Mouse (Mus musculus) naive thymus-derived CD4-positive, alpha-beta T cell, adult 2 months (primary cell): ENCODE data around the gene Zfp652.
"Not testable (repeated sequence)": the region's sequence is repeated elsewhere in the genome, so short reads cannot be mapped to it uniquely, and the experiment has no call there.

ENCODE experiments used
- DNase-seq: peaks from one replicate; pipeline ENCODE4 v3.0.0-alpha.2; 2011; ENCODE audit warnings: low read depth

The Zfp652 gene

DNA sequence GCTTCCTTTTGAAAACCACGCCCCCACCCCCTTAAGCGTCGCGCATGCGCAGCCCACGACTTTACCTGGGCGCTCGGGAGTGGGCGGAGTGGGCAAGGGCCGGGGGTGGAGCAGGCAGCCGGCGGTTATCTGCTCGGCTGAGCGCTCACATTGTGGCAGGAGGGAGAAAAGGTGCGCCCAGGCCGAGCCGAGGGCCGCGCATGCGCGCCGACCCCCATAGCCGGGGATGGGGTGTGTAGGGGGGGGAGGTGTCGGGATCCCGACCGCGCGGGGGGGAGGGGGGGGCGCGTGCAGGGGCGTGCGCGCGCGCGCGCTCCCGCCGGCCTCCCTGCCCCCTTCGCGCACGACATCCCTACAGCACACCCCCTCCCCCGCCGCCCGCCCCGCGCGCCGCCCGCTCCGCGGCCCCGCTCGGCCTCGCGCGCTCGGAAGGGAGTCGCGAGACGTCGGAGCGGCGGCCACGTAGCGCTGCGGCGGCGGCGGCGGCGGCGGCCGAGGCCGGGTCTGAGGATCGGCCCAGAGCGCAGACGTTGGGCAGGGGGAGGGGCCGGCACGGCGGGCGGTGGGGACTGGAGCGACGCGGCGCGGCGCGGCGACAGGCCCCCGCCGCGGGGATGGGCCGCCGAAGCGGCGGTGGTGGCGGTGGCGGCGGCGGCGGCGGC is at the start of gene Zfp652:
TSS of gene Zfp652 (plus strand) at position 111 of the 662 bp plus-strand sequence.
- peak; percentile 97 for DNase-seq

DNA sequence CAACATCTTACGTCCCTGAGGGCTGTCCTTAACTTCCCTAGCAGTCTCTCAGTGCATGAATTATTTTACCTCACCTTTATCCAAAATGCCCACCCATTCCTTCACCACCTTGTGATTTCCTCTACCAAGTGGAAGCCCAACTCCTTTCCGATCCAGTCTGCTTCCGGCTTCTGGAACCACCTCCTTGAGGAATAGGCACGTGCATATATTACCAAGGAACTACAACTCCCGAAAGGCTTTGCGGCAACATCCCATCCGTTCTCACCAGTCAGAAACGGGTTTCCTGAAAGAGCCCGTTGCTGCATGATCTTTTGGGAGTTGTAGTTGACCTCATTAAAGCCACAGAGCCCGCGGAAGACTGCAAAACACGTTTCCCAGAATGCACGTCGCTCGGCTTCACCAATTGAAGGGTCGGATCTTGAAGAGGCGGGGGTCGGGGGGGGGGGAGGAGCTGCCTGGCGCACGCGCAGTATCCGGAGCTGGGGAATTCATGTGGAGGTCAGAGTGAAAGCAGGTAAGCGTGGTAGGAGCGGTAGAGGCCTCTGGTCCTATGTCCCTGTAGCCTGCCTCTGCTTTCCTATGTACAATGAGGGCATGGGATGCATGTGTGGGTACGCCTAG is 45.8 kb upstream of the Zfp652 start, which contains the start of gene Phb:
TSS of gene Phb (plus strand) at position 429 of the 621 bp plus-strand sequence.
- peak; percentile 97 for DNase-seq

DNA sequence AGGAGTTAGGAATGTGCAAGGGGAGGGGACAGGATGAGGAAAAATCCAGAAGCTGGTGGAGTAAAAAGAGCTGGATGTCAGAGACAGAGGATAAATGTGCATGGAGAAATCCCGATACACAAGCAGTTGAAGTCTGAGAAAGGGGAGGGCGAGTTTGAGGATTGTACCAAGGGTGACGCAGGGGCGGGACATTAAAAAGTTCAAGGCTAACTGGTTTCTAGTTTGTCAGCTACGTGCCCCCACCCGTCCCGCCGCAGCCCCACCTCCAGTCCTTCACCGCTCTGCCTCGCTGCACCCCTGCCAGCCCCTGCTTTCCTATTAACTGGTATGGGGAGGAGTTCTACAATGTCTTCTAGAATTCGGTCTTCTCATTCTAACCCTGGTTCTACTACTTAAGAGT is 45.3 kb upstream of the Zfp652 start:
- no peak for DNase-seq

DNA sequence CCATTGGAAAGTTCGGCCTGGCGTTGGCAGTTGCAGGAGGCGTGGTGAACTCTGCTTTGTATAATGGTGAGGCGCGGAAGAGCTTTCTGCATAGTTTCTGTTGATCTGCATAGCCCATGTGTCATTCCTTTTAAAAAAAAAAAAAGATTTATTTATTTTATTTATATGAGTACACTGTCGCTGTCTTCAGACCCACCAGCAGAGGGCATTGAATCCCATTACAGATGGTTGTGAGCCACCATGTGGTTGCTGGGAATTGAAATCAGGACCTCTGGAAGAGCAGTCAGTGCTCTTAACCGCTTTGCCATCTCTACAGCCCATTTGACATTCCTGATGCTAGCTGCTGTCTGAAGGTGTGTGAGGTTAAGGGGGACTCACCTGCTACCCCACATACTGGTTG is 44.4 kb upstream of the Zfp652 start:
- not testable (repeated sequence) for DNase-seq

- no peak for DNase-seq
These were observed 37.0 kb upstream of the Zfp652 start for GRCm38 (mm10) chr11:95675498-95675897.

- DNase-seq, result peak; percentile 60
These were observed 36.2 kb upstream of the Zfp652 start for GRCm38 (mm10) chr11:95676307-95676706.

DNA sequence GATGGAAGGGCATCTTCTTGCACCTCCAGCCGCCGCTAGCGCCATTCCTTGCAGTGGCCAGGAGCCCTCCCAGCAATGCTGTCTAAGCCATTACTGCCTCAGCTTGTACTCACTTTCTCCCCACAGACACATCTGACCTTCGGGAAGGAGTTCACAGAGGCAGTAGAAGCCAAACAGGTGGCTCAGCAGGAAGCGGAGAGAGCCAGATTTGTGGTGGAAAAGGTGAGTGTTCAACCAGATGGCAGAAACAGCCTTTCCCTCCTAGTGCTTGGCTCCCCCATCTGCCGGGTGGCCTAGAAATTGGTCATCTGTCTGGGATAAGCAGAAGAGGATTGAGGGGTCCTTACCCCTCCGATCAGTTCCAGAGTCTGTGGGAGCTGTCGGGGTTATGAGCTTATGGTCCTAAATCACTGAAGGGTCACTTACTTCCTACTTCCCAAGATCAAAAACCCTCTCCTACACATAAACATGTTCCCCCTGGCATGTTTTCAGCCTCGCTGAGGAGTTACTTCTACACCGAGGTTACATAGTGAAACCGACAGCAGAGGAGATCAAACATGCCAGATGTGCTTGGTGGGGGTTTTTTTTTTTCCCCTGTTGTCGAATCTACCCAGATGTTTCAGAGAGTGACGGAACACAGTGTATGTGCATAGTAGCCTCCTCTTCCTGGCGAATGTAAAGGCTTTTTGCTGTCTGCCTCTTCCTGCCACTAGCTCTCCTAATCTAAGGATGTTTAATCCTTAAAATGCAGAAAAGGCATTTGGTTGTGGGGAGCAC is 34.4 kb upstream of the Zfp652 start:
- no peak for DNase-seq

DNA sequence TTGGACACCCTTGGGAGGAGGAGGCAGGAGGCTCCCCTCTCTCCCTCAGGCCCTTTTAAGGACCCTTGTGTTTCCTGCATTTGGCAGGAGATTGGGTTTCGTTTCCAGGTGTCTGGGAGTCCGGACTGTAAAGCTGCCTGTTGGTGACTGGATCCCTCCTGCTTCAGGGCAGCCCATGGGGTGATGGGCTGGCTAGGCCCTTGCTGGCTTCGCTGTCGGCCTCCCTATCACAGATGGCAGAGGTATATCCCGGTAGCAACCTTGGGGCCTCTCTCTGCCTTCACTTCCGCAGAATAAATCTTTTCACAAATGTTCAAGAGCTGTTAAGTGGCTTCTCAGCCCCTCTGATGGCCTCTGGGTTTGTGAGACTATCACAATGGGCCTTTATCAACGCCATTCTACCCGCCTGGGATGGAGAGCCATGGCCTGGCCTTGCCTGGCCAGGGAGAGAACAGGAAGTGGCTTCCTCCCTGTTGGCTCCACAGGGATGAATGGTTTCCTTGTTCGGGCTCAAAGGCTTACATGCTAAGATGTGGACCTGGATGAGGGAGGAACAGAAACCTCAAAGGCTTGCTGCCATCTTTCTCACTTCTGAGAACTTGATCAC is 30.4 kb upstream of the Zfp652 start:
- DNase-seq, result no peak

DNA sequence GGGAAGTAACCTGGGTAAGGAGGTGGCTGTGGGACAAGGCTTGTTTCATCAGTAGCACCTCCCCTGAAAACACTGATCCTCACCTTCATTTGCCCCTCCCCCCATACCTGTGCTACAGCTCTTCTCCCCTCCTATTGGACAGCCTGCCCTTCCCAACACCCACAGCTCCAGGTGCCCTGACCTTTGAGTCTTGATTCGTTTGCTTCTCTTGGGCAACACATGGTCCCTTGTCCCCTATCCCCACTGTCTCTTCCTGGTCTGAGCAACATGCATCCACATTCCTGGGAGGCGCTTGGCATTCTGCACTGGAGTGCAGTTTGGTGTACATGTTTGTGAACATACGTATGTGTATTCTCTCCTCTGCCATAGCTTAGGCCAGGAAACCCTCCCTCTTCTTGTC is 29.5 kb upstream of the Zfp652 start:
- DNase-seq, result no peak

GRCm38 (mm10) chr11:95686031-95686430 is 26.4 kb upstream of the Zfp652 start:
- DNase-seq, result peak; percentile 84

- no peak for DNase-seq
These were observed 25.3 kb upstream of the Zfp652 start for GRCm38 (mm10) chr11:95687084-95687656.

DNA sequence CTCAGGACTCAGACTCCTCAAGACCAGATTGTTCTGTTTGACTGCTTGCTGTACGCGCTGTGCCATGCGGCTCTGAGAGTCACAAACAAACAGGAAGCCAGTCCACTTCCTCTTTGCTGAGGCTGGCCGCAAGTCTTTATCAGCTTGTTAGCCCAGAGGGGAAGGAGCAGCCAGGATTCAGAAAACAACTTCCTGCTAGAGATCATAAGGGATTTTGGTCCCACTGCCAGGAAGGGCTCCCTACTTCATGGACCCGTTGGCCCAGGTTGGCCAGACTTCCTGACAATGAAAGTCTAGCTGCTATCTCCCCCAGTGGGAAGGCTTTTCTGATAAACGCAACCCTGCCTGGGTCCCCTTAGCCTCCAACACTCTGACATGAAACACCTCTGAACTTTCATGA is 24.0 kb upstream of the Zfp652 start:
- DNase-seq, result peak; percentile 64

DNA sequence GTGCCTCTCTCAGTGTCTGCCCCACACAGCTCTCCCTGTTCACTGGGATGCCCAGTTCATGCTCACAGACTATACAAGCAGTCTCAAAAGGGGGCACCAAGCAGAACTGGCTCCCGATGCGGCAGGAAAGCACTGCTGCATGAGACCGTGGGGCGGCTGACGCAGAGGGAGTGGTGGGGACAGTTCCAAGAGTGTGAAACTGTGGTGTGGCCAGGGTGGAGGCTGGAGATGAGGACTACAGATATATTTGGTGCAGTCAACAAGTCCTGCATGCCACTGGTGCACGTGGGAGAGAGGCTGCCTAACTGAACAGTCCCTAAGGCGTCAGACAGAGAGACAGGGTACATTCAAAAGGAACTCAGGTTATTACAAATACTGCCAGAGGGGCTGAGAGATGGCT is 23.5 kb upstream of the Zfp652 start:
- no peak for DNase-seq

DNA sequence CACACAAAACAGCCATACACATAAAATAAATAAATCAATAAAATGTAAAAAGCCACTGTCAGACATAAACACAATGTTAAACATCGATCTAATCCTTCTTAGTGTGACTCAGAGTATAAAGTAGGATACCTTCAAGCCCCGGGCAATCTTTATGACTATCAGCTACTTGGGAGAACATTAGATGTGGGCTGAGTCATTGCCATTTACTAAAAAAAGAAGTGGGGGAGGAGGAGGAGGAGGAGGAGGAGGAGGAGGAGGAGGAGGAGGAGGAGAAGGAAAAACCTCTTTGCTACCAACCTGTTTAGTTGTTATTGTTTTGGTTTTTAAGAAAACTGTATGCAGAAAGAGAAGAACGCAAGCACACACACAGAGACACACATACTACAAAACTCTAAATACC is 22.9 kb upstream of the Zfp652 start:
- DNase-seq, result no peak

GRCm38 (mm10) chr11:95698541-95698940 is 13.9 kb upstream of the Zfp652 start:
- no peak for DNase-seq

DNA sequence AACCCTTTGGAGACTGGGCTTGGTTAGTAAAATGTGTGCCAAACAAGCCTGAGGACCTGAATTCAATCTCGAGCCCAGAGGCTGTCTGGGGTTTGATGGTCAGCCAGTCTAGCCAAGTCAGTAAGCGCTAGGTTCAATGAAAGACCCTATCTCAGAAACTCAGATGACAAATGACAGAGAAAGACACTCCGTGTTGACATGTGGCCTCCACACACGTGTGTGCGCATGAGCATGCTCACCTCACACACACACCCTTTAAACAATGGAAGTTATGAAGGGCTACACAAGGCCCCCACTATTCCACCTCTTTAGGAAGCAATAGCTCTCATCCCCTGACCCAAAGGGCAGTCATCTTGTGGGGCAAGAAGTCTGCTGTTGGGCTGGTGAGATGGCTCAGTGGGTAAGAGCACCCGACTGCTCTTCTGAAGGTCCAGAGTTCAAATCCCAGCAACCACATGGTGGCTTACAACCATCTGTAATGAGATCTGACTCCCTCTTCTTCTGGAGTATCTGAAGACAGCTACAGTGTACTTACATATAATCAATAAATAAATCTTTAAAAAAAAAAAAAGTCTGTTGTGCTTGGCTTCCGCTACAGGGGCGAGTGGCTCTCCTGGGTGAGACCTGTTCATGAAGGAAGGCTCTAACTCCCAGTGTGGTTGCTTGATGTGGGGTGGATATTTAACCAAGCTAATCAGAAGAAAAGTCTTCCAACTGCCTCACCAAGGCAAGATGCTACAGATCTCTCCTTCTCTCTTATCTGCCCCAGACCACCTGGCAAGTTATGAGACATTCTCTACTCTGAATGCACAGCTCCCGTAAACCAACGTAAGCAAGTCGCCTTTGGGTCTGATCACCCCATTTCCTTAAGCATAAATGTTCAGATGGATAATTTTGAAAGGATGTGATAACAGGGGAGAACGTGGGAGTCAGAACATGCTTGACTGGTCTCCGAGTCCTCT is 11.4 kb upstream of the Zfp652 start:
- no peak for DNase-seq

- no peak for DNase-seq
These were observed 8.2 kb upstream of the Zfp652 start for GRCm38 (mm10) chr11:95704032-95704969.

GRCm38 (mm10) chr11:95704970-95705330 is 7.5 kb upstream of the Zfp652 start:
- no peak for DNase-seq

- no peak for DNase-seq
These were observed 2.9 kb upstream of the Zfp652 start for GRCm38 (mm10) chr11:95709534-95710040.

DNA sequence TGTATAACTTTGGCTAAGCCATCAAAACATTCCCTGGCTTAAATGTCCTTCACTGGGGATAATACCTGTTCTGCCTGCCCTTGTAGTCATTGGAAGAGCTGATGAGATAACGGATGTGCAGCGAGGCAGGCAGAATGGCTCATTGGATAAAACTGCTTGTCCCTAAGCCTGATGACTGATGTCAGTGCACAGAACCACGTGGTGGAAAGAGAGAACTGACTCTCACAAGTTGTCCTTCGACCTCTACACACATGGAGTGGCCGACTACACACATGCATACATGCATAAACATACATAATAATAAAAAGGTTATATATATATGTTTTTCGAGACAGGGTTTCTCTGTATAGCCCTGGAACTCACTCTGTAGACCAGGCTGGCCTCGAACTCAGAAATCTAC is 2.0 kb upstream of the Zfp652 start:
- no peak for DNase-seq
